Mouse (Mus musculus) hindbrain, embryonic 11.5 days (tissue): ENCODE data around the gene Kctd14. TPM values are rescaled to one million over a fixed set of nuclear protein-coding genes. Genes with fewer than 3 reads are reported as not detected.
A peak's percentile ranks its signal among the peaks of the same experiment; 100 is the strongest.

ENCODE experiments used
- ATAC-seq: fragments of 200-750 bp; cut with Nextera tagmentation; 2 replicates; pipeline ENCODE4 v1.8.0; 2017; ENCODE audit warnings: mild to moderate bottlenecking, moderate TSS enrichment, moderate library complexity; ENCODE audit not compliant: low FRiP score
- DNase-seq: peaks from one replicate; pipeline ENCODE4 v3.0.0-alpha.2; 2015; ENCODE audit warnings: low spot score
- H3K27ac ChIP-seq: fragments of 300-500 bp; sonication (generic); 2 replicates; pipeline ENCODE4 v1.5.1; 2014; ENCODE audit warnings: mild to moderate bottlenecking, low read depth, low read length
- H3K27me3 ChIP-seq: fragments of 300-500 bp; sonication (generic); 2 replicates; pipeline ENCODE4 v1.6.1; 2014; ENCODE audit warnings: mild to moderate bottlenecking, low read length, moderate library complexity, mixed read lengths; ENCODE audit not compliant: control insufficient read depth, insufficient read depth
- H3K36me3 ChIP-seq: fragments of 300-500 bp; sonication (generic); 2 replicates; pipeline ENCODE4 v1.6.1; 2014; ENCODE audit warnings: mild to moderate bottlenecking, low read length, moderate library complexity, mixed read lengths; ENCODE audit not compliant: control insufficient read depth, insufficient read depth
- H3K4me1 ChIP-seq: fragments of 300-500 bp; sonication (generic); replicated peaks from 2 replicates; pipeline ENCODE4 v1.6.1; 2014; ENCODE audit warnings: low read length, mixed read lengths; ENCODE audit not compliant: control insufficient read depth, insufficient read depth
- H3K4me2 ChIP-seq: fragments of 300-500 bp; sonication (generic); replicated peaks from 2 replicates; pipeline ENCODE4 v1.6.1; 2014; ENCODE audit warnings: mild to moderate bottlenecking, low read depth, low read length
- H3K4me3 ChIP-seq: fragments of 300-500 bp; sonication (generic); 2 replicates; pipeline ENCODE4 v1.5.1; 2014; ENCODE audit warnings: low read depth, low read length
- H3K9ac ChIP-seq: fragments of 300-500 bp; sonication (generic); 2 replicates; pipeline ENCODE4 v1.6.1; 2014; ENCODE audit warnings: low read depth, low read length
- H3K9me3 ChIP-seq: fragments of 300-500 bp; sonication (generic); 2 replicates; pipeline ENCODE4 v1.6.1; 2016; ENCODE audit warnings: low read length; ENCODE audit not compliant: control insufficient read depth
- WGBS: fragments of 180-500 bp; shearing (Covaris S2); extraction: QIAGEN DNeasy Blood & Tissue Kit; methylation state at CpG from one replicate; pipeline ENCODE4 v1.1.7; 2014; 5-methylcytosine and 5-hydroxymethylcytosine counted together
- polyA plus RNA-seq: library from polyadenylated mRNA; unstranded; fragments of >200 nt; fragmentation: Nextera tagmentation; extraction: Ambion mirVana; gene quantifications from 2 replicates; pipeline ENCODE4 v1.2.1, GENCODE M21; 2014

Gene Kctd14
- polyA plus RNA-seq, 1 experiment from 2014 or later, result 0.85 TPM

- WGBS, result 12% methylated on average over 27 of the region's 27 CpGs
- no peak for ATAC-seq
- H3K27ac ChIP-seq, result no peak overlapping the region
- no peaks in the 10 kb centered on the region for H3K9me3 ChIP-seq
- DNase-seq, result peak; percentile 19
- H3K4me3 ChIP-seq, result peak overlapping the region; percentile 23
- peak overlapping the region; percentile 57 for H3K4me2 ChIP-seq
- peaks cover 2% of the 10 kb centered on the region; the same call in 1 of the 2 replicates for H3K27me3 ChIP-seq
- H3K4me1 ChIP-seq, result no peaks in the 10 kb centered on the region
- H3K36me3 ChIP-seq, result no peaks in the 10 kb centered on the region
- H3K9ac ChIP-seq, result peak overlapping the region; percentile 50; the same call in 1 of the 2 replicates
These were observed 2.2 kb downstream of the Kctd14 start for GRCm38 (mm10) chr7:97453141-97453921.

- WGBS, result 94% methylated on average over 10 of the region's 10 CpGs
- H3K4me2 ChIP-seq, result no peak overlapping the region
- no peak overlapping the region for H3K9ac ChIP-seq
- H3K27ac ChIP-seq, result no peak overlapping the region
- H3K4me1 ChIP-seq, result no peaks in the 10 kb centered on the region
- no peak for ATAC-seq
- H3K9me3 ChIP-seq, result no peaks in the 10 kb centered on the region
- no peaks in the 10 kb centered on the region for H3K36me3 ChIP-seq
- no peak for DNase-seq
- peaks cover 2% of the 10 kb centered on the region; the same call in 1 of the 2 replicates for H3K27me3 ChIP-seq
- no peak overlapping the region for H3K4me3 ChIP-seq
These were observed 3.7 kb downstream of the Kctd14 start for GRCm38 (mm10) chr7:97454795-97455194.

- Histone ChIP-seq H3K36me3 (no peaks in the 10 kb centered on the region), H3K9ac (no peak overlapping the region), H3K27ac (no peak overlapping the region), H3K27me3 (peaks cover 2% of the 10 kb centered on the region; the same call in 1 of the 2 replicates), H3K9me3 (no peaks in the 10 kb centered on the region), H3K4me2 (no peak overlapping the region), H3K4me3 (no peak overlapping the region), H3K4me1 (no peaks in the 10 kb centered on the region)
- DNase-seq, result no peak
- no peak for ATAC-seq
- 76% methylated on average over 3 of the region's 3 CpGs for WGBS
These were observed 4.5 kb downstream of the Kctd14 start for GRCm38 (mm10) chr7:97455577-97455976.

DNA sequence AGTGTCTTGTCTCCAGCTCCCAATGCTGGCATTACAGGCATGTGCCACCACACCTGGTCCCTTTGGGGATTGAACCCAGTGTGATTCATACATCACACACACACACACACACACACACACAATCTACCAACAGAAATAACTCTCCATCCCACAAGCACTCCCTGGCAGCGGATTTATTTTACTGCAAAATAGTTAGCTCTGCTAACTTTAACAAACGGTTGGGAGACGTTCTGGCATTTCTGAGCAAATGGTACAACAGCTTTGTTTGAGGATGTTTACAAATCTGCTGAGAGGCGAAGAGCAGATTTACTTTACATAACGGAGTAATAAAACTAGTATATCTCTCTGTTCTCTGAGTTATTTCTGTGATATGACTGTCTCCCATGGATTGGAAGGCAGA lies 21.9 kb downstream of the Kctd14 start:
- ATAC-seq (no peak), DNase-seq (no peak)
- no peaks in the 10 kb centered on the region for H3K36me3 ChIP-seq
- H3K27ac ChIP-seq, result no peak overlapping the region
- no peaks in the 10 kb centered on the region for H3K9me3 ChIP-seq
- H3K4me2 ChIP-seq, result no peak overlapping the region
- no peaks in the 10 kb centered on the region for H3K27me3 ChIP-seq
- H3K4me1 ChIP-seq, result no peaks in the 10 kb centered on the region
- H3K9ac ChIP-seq, result no peak overlapping the region
- 85% methylated on average over 5 of the region's 5 CpGs for WGBS
- H3K4me3 ChIP-seq, result no peak overlapping the region

DNA sequence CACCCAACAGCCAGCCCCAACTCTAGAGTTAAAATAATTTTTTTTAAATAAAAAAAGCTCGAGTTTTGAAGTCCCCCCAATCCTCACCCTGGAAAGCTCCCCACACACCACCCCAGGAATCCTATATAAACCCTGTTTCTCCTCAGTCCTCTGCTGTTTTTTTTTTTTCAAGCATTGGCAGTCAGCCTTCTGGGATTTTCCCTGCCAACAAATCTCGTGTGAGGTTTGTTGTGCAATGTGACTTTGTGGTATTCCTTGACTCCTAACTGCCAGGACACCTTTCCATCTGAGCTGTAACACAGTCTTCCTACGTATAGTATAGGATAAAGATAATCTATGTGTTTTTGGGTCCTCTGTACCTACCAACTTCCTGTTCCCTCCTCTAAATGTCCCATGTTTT lies 28.2 kb downstream of the Kctd14 start:
- H3K36me3 ChIP-seq, result no peaks in the 10 kb centered on the region
- no peak overlapping the region for H3K27ac ChIP-seq
- no peaks in the 10 kb centered on the region for H3K4me1 ChIP-seq
- no peak for DNase-seq
- no peaks in the 10 kb centered on the region for H3K27me3 ChIP-seq
- WGBS, result 69% methylated on average over 3 of the region's 3 CpGs
- no peak for ATAC-seq
- no peak overlapping the region for H3K4me2 ChIP-seq
- H3K9ac ChIP-seq, result no peak overlapping the region
- H3K9me3 ChIP-seq, result no peaks in the 10 kb centered on the region
- H3K4me3 ChIP-seq, result no peak overlapping the region

DNA sequence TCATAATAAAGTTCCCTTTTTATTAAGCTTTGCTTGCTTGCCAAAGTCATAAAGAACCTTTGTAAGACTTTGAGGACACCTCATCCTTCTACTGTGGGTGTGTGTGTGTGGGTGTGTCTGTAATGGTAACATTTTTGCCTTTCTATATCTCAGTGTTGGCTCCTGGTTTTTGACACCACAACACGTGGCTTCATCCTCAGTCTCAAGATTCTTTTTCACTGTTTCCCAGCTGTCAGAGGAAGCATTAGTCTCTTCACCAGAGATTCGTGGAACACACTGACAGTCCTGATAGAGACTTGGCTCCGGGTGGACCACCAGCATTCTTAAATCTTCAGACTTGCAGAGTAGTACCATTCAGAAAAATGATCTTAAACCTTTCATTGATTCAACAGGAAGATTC lies 29.2 kb downstream of the Kctd14 start:
- 0 out of 2 replicates have a peak, but pooled peaks have one; percentile 32 for ATAC-seq

GRCm38 (mm10) chr7:97480821-97481339 lies 29.8 kb downstream of the Kctd14 start, which contains the start of gene Ints4:
Gene Ints4, plus strand, starts transcription at chr7:97480956.
- Histone ChIP-seq H3K9ac (peak within 1 kb of the TSS; percentile 79), H3K36me3 (no peaks in the 10 kb centered on the region), H3K27me3 (no peaks in the 10 kb centered on the region), H3K9me3 (no peaks in the 10 kb centered on the region), H3K4me2 (peak within 1 kb of the TSS; percentile 79), H3K4me3 (peak within 1 kb of the TSS; percentile 77), H3K27ac (0 out of 2 replicates have a peak within 1 kb of the TSS, but pooled peaks have one; percentile 39), H3K4me1 (no peaks in the 10 kb centered on the region)
- DNase-seq, result peak; percentile 88
- peak; percentile 100 for ATAC-seq
- WGBS, result under 1% methylated on average over 24 of the region's 24 CpGs

More for the DNA sequence above, 29.2 kb downstream of the Kctd14 start:
- Histone ChIP-seq H3K36me3 (no peaks in the 10 kb centered on the region), H3K9ac (no peak overlapping the region), H3K27ac (no peak overlapping the region), H3K4me1 (no peaks in the 10 kb centered on the region), H3K4me2 (peak overlapping the region; percentile 79; the same call in 1 of the 2 replicates), H3K9me3 (no peaks in the 10 kb centered on the region), H3K4me3 (peak overlapping the region; percentile 7; the same call in 1 of the 2 replicates), H3K27me3 (no peaks in the 10 kb centered on the region)
- WGBS, result 38% methylated on average over 3 of the region's 3 CpGs
- DNase-seq, result no peak

DNA sequence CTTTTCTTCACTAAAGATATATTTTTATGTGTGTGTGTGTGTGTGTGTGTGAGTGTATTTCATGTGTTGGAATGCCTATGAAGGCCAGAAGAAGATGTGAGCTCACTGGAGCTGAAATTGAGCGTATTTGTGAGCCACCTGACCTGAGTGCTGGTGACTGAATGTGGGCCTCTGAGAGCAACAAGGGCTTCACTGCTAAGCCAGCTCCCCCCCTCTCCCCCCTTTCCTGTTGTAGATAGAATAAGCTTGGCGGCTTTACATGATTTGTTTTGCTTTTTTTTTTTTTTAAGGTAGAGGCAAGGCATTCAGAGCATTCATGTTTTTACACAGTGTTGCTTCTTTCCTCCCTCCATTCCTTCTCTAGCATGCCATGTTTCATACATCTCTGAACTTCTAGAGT lies 32.3 kb downstream of the Kctd14 start:
- Histone ChIP-seq H3K9me3 (no peaks in the 10 kb centered on the region), H3K27ac (no peak overlapping the region), H3K4me3 (no peak overlapping the region), H3K4me1 (no peaks in the 10 kb centered on the region), H3K4me2 (no peak overlapping the region), H3K36me3 (peaks cover 2% of the 10 kb centered on the region; the same call in 1 of the 2 replicates), H3K27me3 (no peaks in the 10 kb centered on the region), H3K9ac (no peak overlapping the region)
- WGBS, result 89% methylated on average over 2 of the region's 2 CpGs
- DNase-seq (no peak), ATAC-seq (no peak)
